Mouse (Mus musculus): ENCODE data around the gene Zdhhc22.

Zdhhc22 gene

GRCm38 (mm10) chr12:86989890-86990754 is at the start of gene Zdhhc22:
Zdhhc22 (minus strand) TSS chr12:86990430.
- peak; percentile 32 for DNase-seq (ENCODE audit: low read depth, low spot score)

GRCm38 (mm10) chr12:87036631-87037030 is 46.4 kb upstream of the Zdhhc22 start:
- no peak for DNase-seq (ENCODE audit: low read depth, low spot score)

GRCm38 (mm10) chr12:87031163-87031763 is 41.0 kb upstream of the Zdhhc22 start:
- no peak for DNase-seq (ENCODE audit: low read depth, low spot score)

- no peak for DNase-seq (ENCODE audit: low read depth, low spot score)
Observed at GRCm38 (mm10) chr12:87029251-87029976, 39.2 kb upstream of the Zdhhc22 start.

GRCm38 (mm10) chr12:87028068-87028467 is 37.8 kb upstream of the Zdhhc22 start:
- DNase-seq (ENCODE audit: low read depth, low spot score) = no peak

GRCm38 (mm10) chr12:87027391-87027790 is 37.2 kb upstream of the Zdhhc22 start:
- DNase-seq (ENCODE audit: low read depth, low spot score) = no peak

GRCm38 (mm10) chr12:87026871-87027240 is 36.6 kb upstream of the Zdhhc22 start:
- no peak for DNase-seq (ENCODE audit: low read depth, low spot score)

GRCm38 (mm10) chr12:87026109-87026870 is 36.1 kb upstream of the Zdhhc22 start:
- no peak for DNase-seq (ENCODE audit: low read depth, low spot score)

- no peak for DNase-seq (ENCODE audit: low read depth, low spot score)
Observed at GRCm38 (mm10) chr12:87023456-87023855, 33.2 kb upstream of the Zdhhc22 start.

GRCm38 (mm10) chr12:87022006-87022405 is 31.8 kb upstream of the Zdhhc22 start:
- DNase-seq (ENCODE audit: low read depth, low spot score) = no peak

GRCm38 (mm10) chr12:87021040-87021439 is 30.8 kb upstream of the Zdhhc22 start, which contains the start of gene Tmem63c:
Tmem63c (plus strand) TSS chr12:87021340.
- no peak for DNase-seq (ENCODE audit: low read depth, low spot score)

- DNase-seq (ENCODE audit: low read depth, low spot score) = no peak
Observed at GRCm38 (mm10) chr12:87018756-87019155, 28.5 kb upstream of the Zdhhc22 start.

- DNase-seq (ENCODE audit: low read depth, low spot score) = no peak
Observed at GRCm38 (mm10) chr12:87017041-87017440, 26.8 kb upstream of the Zdhhc22 start.

- DNase-seq (ENCODE audit: low read depth, low spot score) = no peak
Observed at GRCm38 (mm10) chr12:87004596-87004995, 14.4 kb upstream of the Zdhhc22 start.

- DNase-seq (ENCODE audit: low read depth, low spot score) = no peak
Observed at GRCm38 (mm10) chr12:87003606-87004005, 13.4 kb upstream of the Zdhhc22 start.

GRCm38 (mm10) chr12:87002815-87003214 is 12.6 kb upstream of the Zdhhc22 start:
- no peak for DNase-seq (ENCODE audit: low read depth, low spot score)

GRCm38 (mm10) chr12:87002209-87002608 is 12.0 kb upstream of the Zdhhc22 start:
- no peak for DNase-seq (ENCODE audit: low read depth, low spot score)

- no peak for DNase-seq (ENCODE audit: low read depth, low spot score)
Observed at GRCm38 (mm10) chr12:87000840-87001176, 10.6 kb upstream of the Zdhhc22 start.

GRCm38 (mm10) chr12:87000151-87000839 is 10.1 kb upstream of the Zdhhc22 start:
- DNase-seq (ENCODE audit: low read depth, low spot score) = no peak

- no peak for DNase-seq (ENCODE audit: low read depth, low spot score)
Observed at GRCm38 (mm10) chr12:86999283-86999820, 9.1 kb upstream of the Zdhhc22 start.

- DNase-seq (ENCODE audit: low read depth, low spot score) = no peak
Observed at GRCm38 (mm10) chr12:86998699-86999098, 8.5 kb upstream of the Zdhhc22 start.
